Mouse (Mus musculus): ENCODE data around the gene Hmgn1. TPM values are rescaled to one million over a fixed set of nuclear protein-coding genes. Genes with fewer than 3 reads are reported as not detected.

Hmgn1 gene
- total and polyA plus RNA-seq, 2 experiments from 2014 or later: 56.7 to 159 TPM

DNA sequence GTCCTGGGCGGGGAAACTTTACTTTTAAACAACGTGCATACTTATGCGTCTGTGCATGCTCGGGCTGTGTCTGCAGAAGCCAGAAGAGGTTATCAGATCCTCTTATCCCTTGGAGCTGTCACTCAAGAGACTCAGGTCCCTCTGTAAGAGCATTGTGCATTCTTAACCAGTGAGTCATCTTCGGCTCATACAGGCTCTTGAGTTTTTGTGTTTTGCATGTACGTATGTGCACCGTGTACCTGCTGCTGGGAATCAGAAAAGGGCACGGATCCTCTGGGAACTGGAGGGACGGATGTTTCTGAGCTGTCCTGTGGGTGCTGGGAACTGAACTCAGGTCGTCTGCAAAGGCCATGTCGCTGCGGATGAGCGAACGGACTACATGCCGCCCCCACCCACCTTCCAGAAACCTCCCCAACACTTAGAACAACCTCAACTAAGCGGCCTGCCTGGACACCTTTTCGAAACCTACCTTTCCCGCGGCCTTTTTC lies 801 bp downstream of the Hmgn1 start:
- DNase-seq (ENCODE audit: low spot score) (peak; percentile 54), ATAC-seq (ENCODE audit: insufficient read depth, low read depth) (no peak)
- Histone ChIP-seq H3K27ac (ENCODE audit: low read depth) (peak overlapping the region; percentile 98), H3K36me3 (replicated peaks; ENCODE audit: control insufficient read depth, insufficient read depth, low read length) (peaks cover 38% of the 10 kb centered on the region), H3K9ac (replicated peaks; ENCODE audit: low read depth, low read length) (peak overlapping the region; percentile 84), H3K4me1 (ENCODE audit: control insufficient read depth, insufficient read depth) (peaks cover 20% of the 10 kb centered on the region), H3K4me3 (ENCODE audit: low read depth, low read length) (peak overlapping the region; percentile 69), H3K9me3 (replicated peaks; ENCODE audit: control insufficient read depth, low read length) (no peaks in the 10 kb centered on the region), H3K4me2 (ENCODE audit: low read depth, low read length) (peak overlapping the region; percentile 84), H3K27me3 (ENCODE audit: control insufficient read depth, insufficient read depth, low read length) (no peaks in the 10 kb centered on the region)
- WGBS: 2% methylated on average over 19 of the region's 19 CpGs
- TF ChIP-seq EP300 (IDR thresholded peaks at IDR 0.05; ENCODE audit: low read depth) (no peak), CTCF (IDR thresholded peaks at IDR 0.05; ENCODE audit: low read depth) (no peak)

DNA sequence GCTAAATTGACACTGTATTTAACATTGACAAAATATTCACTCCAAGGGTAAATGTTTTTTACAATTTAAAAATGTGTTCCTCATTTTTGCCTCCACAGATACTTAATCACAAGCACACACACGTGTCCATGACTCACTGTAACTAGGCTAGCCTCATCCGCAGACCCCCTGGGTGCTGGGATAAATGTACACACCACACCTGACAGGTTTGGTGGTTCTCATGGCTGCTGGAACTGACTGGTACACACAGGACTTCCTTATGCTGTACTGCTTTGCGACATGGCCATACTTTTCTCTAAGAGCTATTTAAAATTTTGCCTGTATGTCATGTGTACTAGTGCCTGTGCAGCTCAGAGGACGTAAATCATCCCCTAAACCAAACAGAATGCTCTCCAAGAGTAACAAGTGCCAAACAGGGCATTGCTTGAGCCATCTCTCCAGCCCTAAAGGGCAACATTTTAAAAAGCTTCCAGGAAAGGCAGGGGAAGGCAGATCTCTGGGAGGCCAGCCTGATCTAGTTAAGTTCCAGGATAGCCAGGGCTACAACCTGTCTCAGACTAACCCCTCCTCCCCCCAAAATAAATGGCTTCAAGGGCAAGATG lies 7.4 kb downstream of the Hmgn1 start:
- ATAC-seq (ENCODE audit: insufficient read depth, low read depth) (no peak), DNase-seq (ENCODE audit: low spot score) (no peak)
- Histone ChIP-seq H3K4me3 (ENCODE audit: low read depth, low read length) (no peak overlapping the region), H3K9ac (replicated peaks; ENCODE audit: low read depth, low read length) (no peak overlapping the region), H3K36me3 (replicated peaks; ENCODE audit: control insufficient read depth, insufficient read depth, low read length) (peaks cover 39% of the 10 kb centered on the region), H3K4me2 (ENCODE audit: low read depth, low read length) (no peak overlapping the region), H3K27me3 (ENCODE audit: control insufficient read depth, insufficient read depth, low read length) (no peaks in the 10 kb centered on the region), H3K27ac (ENCODE audit: low read depth) (no peak overlapping the region), H3K4me1 (ENCODE audit: control insufficient read depth, insufficient read depth) (peaks cover under 1% of the 10 kb centered on the region; the same call in 1 of the 2 replicates), H3K9me3 (replicated peaks; ENCODE audit: control insufficient read depth, low read length) (no peaks in the 10 kb centered on the region)
- TF ChIP-seq CTCF (IDR thresholded peaks at IDR 0.05; ENCODE audit: low read depth): no peak
- TF ChIP-seq EP300 (IDR thresholded peaks at IDR 0.05; ENCODE audit: low read depth): no peak
- WGBS: 74% methylated on average over 4 of the region's 4 CpGs

DNA sequence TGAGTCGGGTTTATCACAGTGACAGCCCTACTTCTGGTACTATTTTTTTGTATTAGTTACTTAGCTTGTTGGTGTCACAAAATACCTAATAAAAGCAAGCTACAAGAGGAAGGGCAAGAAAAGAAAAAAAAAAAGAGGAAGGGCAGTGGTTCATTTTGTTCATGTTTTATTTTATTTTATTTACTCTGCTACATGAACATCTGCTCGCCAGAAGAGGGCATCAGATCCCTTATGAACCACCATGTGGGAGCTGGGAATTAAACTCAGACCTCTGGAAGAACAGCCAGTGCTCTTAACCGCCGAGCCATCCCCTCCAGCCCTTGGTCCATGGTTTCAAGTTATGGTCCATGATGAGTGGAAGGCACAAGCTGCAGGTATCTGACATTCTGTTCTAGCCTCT lies 12.8 kb downstream of the Hmgn1 start:
- no peak overlapping the region for H3K27ac ChIP-seq (ENCODE audit: low read depth)
- ATAC-seq (ENCODE audit: insufficient read depth, low read depth) (no peak), DNase-seq (ENCODE audit: low spot score) (no peak)
- H3K27me3 ChIP-seq (ENCODE audit: control insufficient read depth, insufficient read depth, low read length): no peaks in the 10 kb centered on the region
- 56% methylated on average over 4 of the region's 4 CpGs for WGBS
- TF ChIP-seq EP300 (IDR thresholded peaks at IDR 0.05; ENCODE audit: low read depth) (no peak), CTCF (IDR thresholded peaks at IDR 0.05; ENCODE audit: low read depth) (no peak)
- no peaks in the 10 kb centered on the region for H3K9me3 ChIP-seq (replicated peaks; ENCODE audit: control insufficient read depth, low read length)
- no peaks in the 10 kb centered on the region for H3K36me3 ChIP-seq (replicated peaks; ENCODE audit: control insufficient read depth, insufficient read depth, low read length)
- no peak overlapping the region for H3K4me2 ChIP-seq (ENCODE audit: low read depth, low read length)
- no peak overlapping the region for H3K9ac ChIP-seq (replicated peaks; ENCODE audit: low read depth, low read length)
- H3K4me3 ChIP-seq (ENCODE audit: low read depth, low read length): no peak overlapping the region
- 0 out of 2 replicates have a peak, but pooled peaks cover 6% of the 10 kb centered on the region for H3K4me1 ChIP-seq (ENCODE audit: control insufficient read depth, insufficient read depth)

DNA sequence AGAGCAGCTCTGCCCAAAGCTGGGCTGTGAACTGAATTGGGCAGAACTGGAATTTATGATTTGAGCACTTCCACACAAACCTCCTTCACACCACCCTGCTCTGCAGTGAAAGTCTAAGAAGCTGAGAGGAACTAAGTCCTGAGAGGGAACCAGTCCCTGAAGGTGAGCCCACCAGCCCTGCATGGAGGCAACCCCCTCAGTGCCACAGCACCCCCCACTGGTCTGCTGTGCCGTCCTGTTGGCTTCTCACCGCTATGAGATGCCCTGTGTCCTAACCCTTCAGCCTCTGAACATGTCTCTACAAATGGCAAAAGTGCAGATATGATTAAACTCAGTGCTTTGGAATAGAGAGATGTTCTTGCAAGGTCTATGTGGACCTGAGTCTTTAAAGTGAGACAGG lies 14.8 kb downstream of the Hmgn1 start:
- Histone ChIP-seq H3K4me1 (ENCODE audit: control insufficient read depth, insufficient read depth) (0 out of 2 replicates have a peak, but pooled peaks cover 6% of the 10 kb centered on the region), H3K9me3 (replicated peaks; ENCODE audit: control insufficient read depth, low read length) (no peaks in the 10 kb centered on the region), H3K36me3 (replicated peaks; ENCODE audit: control insufficient read depth, insufficient read depth, low read length) (no peaks in the 10 kb centered on the region), H3K4me2 (ENCODE audit: low read depth, low read length) (no peak overlapping the region), H3K27ac (ENCODE audit: low read depth) (no peak overlapping the region), H3K9ac (replicated peaks; ENCODE audit: low read depth, low read length) (no peak overlapping the region), H3K4me3 (ENCODE audit: low read depth, low read length) (no peak overlapping the region), H3K27me3 (ENCODE audit: control insufficient read depth, insufficient read depth, low read length) (no peaks in the 10 kb centered on the region)
- DNase-seq (ENCODE audit: low spot score): no peak
- TF ChIP-seq EP300 (IDR thresholded peaks at IDR 0.05; ENCODE audit: low read depth) (no peak), CTCF (IDR thresholded peaks at IDR 0.05; ENCODE audit: low read depth) (no peak)
- WGBS: 48% methylated on average over 2 of the region's 2 CpGs
- ATAC-seq (ENCODE audit: insufficient read depth, low read depth): no peak

DNA sequence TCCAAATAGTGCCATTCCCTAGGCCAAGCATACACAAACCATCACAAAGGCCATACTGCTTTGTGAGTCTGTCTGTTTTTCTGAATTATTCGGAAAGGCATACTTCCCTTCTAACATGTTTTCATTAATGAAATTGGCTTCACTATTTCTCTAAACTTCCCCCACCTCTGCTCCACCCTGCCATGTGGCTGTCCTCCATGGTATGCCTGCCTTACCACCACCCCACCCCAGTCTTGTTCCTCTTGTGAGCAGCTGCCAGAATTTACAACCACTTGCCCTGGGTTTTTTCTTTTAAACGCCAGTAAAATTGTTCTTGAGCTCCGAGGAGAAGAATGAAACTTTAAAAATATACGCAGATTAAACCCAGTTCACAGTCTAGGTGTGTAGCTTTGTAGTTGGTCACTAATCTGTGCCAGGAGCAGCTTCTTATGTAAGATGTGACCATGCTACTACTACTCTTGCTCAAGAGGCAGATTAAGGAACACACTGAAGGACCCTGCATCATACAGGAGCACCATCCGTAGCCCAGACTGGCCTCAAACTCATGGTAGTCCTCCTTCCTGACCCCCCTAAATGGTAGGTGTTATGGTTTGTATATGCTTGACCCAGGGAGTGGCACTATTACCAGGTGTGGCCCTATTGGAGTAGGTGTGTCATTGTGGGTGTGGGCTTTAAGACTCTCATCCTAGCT lies 16.7 kb downstream of the Hmgn1 start:
- H3K4me2 ChIP-seq (ENCODE audit: low read depth, low read length): no peak overlapping the region
- H3K27me3 ChIP-seq (ENCODE audit: control insufficient read depth, insufficient read depth, low read length): no peaks in the 10 kb centered on the region
- 77% methylated on average over 5 of the region's 5 CpGs for WGBS
- DNase-seq (ENCODE audit: low spot score) (no peak), ATAC-seq (ENCODE audit: insufficient read depth, low read depth) (no peak)
- H3K36me3 ChIP-seq (replicated peaks; ENCODE audit: control insufficient read depth, insufficient read depth, low read length): no peaks in the 10 kb centered on the region
- no peak for TF ChIP-seq EP300 (IDR thresholded peaks at IDR 0.05; ENCODE audit: low read depth)
- no peak for TF ChIP-seq CTCF (IDR thresholded peaks at IDR 0.05; ENCODE audit: low read depth)
- 0 out of 2 replicates have a peak, but pooled peaks cover 6% of the 10 kb centered on the region for H3K4me1 ChIP-seq (ENCODE audit: control insufficient read depth, insufficient read depth)
- no peaks in the 10 kb centered on the region for H3K9me3 ChIP-seq (replicated peaks; ENCODE audit: control insufficient read depth, low read length)
- no peak overlapping the region for H3K4me3 ChIP-seq (ENCODE audit: low read depth, low read length)
- H3K27ac ChIP-seq (ENCODE audit: low read depth): no peak overlapping the region
- no peak overlapping the region for H3K9ac ChIP-seq (replicated peaks; ENCODE audit: low read depth, low read length)
